Mouse (Mus musculus): ENCODE results near the gene Lypd5. TPM values are rescaled to one million over a fixed set of nuclear protein-coding genes. Genes with fewer than 3 reads are reported as not detected.

Gene Lypd5
- polyA plus RNA-seq (2012; ENCODE audit: insufficient read depth, insufficient read length, missing spikeins): not detected in 2 replicates

DNA sequence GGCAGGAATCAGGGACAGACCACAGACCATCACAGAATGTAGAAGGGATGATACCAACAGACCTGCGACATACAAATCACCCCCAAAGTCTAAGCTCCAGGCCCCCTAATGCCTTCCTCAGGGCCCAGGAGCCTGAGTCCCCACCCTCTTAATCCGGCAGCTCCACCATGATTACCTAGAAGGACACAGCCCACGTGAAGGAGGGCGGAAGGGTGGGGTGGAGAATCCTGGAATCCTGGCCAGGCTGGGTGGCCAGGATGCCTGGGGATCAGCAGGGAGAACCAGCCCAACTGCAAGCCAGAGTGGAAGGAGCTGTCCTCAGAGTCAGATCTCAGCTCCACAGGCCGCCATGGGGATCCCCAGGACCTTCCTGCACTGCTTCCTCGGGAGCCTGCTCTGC lies at the start of gene Lypd5:
Gene Lypd5, plus strand, starts transcription at position 301 of the 400 bp plus-strand sequence.
- no peak within 1 kb of the TSS for H3K27ac ChIP-seq (replicated peaks; ENCODE audit: low read depth, low read length)
- H3K4me1 ChIP-seq (ENCODE audit: control insufficient read depth, insufficient read depth, insufficient read length, low read length): no peaks in the 10 kb centered on the region
- H3K4me3 ChIP-seq (ENCODE audit: insufficient read depth, low read depth, low read length): no peak within 1 kb of the TSS

DNA sequence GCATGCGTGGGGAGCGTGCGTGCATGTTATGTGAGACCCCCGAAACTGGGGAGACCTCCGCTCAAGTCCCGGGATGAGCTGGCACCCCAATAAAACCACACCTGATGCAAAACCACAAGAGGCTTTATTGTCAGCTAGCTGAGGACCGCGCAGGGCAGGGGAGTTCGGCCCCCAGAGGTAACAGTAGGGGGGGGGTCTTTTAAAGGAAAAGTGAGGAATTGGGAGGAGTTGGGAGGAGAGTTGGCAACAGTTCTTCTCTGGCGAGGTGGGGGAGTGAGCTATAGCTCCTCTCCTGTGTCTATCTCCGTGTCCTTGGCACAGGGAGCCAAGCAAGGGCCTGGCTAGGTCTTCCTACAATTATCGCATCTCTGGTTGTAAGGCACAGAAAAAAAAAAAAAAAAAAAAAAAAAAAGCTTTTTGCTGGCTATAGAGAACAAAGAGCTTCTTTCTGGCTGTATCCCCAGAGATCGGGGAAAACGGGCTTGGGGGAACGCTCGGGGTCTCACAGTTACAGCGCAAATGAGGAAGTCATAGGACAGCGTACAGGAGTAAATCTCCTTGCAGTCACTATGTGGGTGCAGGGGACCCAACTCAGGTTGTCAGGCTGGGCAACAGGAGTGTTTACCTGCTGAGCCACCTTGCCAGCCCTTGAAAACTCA lies 49.0 kb upstream of the Lypd5 start:
- Histone ChIP-seq H3K4me3 (ENCODE audit: insufficient read depth, low read depth, low read length) (peak overlapping the region; percentile 45), H3K4me1 (ENCODE audit: control insufficient read depth, insufficient read depth, insufficient read length, low read length) (peaks cover 2% of the 10 kb centered on the region; the same call in 1 of the 2 replicates), H3K27ac (replicated peaks; ENCODE audit: low read depth, low read length) (no peak overlapping the region)

DNA sequence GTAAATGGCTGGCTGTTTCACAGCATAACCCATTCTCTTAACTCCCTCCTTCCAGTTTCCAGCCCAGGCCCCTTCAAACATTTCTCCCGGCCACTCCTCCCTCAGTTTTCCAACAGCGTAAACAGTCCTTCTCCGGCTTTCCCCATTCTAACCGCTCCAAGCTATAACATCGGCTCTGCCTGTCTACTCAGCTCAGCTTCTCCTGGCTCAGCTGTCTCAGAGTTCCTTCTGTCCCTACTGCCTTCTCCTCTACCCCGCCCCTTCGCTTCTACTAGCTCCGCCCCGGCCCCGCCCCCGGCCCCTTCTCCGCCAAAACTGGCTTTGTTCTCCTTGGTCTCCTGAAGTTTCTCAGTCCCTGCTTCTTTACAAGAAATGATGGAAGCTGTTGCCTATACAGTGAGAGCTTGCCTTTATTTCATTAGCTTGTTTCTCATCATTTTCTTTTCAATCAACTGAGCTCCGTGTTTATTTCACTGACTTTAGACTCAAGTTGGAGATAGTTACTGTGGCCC lies 48.2 kb upstream of the Lypd5 start, which contains the start of gene Zfp61:
Gene Zfp61, minus strand, starts transcription at position 462 of the 512 bp plus-strand sequence.
- peaks cover 2% of the 10 kb centered on the region; the same call in 1 of the 2 replicates for H3K4me1 ChIP-seq (ENCODE audit: control insufficient read depth, insufficient read depth, insufficient read length, low read length)
- H3K4me3 ChIP-seq (ENCODE audit: insufficient read depth, low read depth, low read length): peak within 1 kb of the TSS; percentile 45
- H3K27ac ChIP-seq (replicated peaks; ENCODE audit: low read depth, low read length): no peak within 1 kb of the TSS

DNA sequence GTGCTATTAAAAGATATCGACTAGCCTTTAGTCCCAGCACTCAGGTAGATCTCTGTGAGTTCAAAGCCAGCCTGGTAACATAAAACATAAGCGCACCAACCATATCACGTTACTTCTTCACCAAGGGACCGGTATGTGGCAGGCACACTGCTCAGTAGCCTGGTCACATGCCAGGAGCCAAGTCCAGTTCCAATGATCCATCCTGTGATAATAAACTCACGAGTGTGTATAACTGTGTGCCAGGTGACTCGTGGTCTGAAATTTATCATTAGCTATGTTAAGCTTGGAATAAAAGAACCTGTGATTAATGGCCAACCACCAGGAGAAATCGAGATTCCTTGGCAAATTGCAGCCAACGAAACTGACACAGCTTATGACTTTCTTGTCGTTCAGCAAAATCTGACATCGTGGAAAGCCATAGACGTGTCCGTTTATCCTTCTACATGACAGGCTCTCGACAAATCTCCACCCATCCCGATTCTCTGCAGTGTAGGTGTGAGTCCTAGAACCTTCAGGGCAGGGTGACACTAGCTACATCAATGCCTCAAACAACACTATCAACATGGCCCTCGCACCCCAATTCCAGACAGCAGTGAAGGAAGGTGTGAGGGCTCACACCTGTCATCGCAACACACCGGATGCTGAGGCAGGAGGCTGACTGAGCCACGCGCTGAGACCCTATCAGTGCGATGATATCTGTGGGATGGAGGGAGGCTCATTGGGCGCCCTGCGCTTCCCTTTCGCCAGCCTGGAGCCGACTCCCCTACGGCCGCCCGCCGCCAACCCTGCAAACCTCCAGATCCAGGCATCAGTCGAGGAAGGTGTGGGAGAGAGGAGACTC lies 33.0 kb upstream of the Lypd5 start:
- H3K27ac ChIP-seq (replicated peaks; ENCODE audit: low read depth, low read length): no peak overlapping the region
- peak overlapping the region; percentile 75 for H3K4me3 ChIP-seq (ENCODE audit: insufficient read depth, low read depth, low read length)

DNA sequence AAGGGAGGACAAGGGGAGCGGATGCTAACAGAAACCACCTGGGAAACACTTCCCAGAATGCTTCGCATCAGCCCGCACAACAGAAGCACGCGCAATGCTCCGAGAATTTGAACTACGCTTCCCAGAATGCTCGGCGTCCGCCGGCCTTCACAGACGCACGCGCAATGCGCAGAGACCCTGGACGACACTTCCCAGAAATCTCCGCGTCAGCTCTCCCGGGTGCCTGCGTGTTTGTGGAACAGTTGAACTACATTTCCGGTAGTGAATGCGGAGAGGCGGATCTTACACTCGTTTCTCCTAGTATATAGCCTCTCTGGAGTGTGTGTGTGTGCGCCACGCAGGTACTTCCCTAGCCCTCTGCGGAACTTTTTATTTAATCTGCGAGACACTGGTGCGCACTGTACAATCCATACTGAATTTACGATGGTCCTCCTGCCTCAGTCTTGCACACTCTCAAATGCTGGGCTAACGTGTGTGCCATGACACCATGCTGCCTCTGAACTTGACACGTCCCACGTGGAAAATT lies 32.4 kb upstream of the Lypd5 start, which contains the start of gene Zfp94:
Gene Zfp94, minus strand, starts transcription at position 100 of the 526 bp plus-strand sequence.
- Histone ChIP-seq H3K4me3 (ENCODE audit: insufficient read depth, low read depth, low read length) (peak within 1 kb of the TSS; percentile 75), H3K4me1 (ENCODE audit: control insufficient read depth, insufficient read depth, insufficient read length, low read length) (no peaks in the 10 kb centered on the region; the same call in 1 of the 2 replicates), H3K27ac (replicated peaks; ENCODE audit: low read depth, low read length) (peak within 1 kb of the TSS; percentile 83)

More for the DNA sequence above, 33.0 kb upstream of the Lypd5 start:
- no peaks in the 10 kb centered on the region; the same call in 1 of the 2 replicates for H3K4me1 ChIP-seq (ENCODE audit: control insufficient read depth, insufficient read depth, insufficient read length, low read length)

DNA sequence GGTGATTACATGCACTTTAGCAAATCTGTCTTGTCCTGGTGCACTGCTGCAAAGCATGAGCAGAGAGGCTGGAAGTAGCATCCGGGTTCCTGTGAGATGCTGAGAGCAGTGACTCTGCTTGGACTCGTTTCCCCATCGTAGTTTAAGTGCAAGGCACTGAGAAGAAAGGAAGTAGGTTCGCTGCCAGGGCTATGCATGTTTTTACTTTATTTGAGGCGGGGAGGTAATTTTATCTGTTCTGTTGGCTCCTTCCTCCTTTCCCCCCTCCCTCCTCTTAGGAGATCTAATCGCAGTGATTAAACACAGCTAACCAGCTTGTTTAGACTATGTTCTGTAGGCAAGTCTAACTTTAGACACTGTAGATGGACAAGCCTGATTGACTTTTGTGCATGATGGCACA lies 30.1 kb upstream of the Lypd5 start:
- H3K27ac ChIP-seq (replicated peaks; ENCODE audit: low read depth, low read length): no peak overlapping the region
- H3K4me1 ChIP-seq (ENCODE audit: control insufficient read depth, insufficient read depth, insufficient read length, low read length): no peaks in the 10 kb centered on the region; the same call in 1 of the 2 replicates
- H3K4me3 ChIP-seq (ENCODE audit: insufficient read depth, low read depth, low read length): no peak overlapping the region

DNA sequence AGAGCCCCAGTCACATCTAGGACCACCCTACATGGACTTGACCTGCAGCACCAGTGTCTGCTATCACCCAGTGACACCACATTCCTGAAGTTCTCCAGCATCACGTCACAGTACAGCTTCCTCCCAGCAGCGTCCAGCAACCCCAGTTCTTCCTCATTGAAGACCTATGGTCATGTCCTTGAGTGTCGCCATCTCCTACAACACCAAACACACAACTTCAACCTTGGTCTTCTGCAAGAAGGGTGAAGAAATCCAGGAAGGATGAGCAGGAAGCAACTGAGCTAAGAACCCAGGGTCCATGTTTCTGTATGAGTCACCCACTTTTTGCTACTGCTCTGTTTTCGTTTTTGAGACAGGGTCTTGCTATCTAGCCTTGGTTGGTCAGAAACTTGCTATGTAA lies 26.4 kb upstream of the Lypd5 start:
- no peak overlapping the region for H3K4me3 ChIP-seq (ENCODE audit: insufficient read depth, low read depth, low read length)

DNA sequence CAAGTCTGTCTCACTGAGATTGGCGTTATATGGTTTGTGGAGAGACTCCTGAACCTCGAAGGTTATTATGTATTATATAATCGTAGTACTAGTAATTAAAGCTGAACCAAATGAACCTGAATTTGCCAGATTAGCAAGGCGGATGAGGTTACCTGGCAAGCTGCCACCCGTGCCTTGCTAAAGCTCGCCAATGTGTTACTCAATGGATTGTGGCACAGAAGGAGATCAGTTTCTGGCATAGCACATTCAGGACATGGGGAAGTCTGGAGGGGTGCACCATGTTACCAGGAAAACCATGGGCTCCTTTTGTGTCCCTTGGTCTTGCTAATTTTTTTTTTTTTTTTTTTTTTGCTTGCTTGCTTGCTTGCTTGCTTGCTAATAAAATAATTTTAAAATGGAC lies 23.8 kb upstream of the Lypd5 start:
- H3K27ac ChIP-seq (replicated peaks; ENCODE audit: low read depth, low read length): no peak overlapping the region
- no peak overlapping the region for H3K4me3 ChIP-seq (ENCODE audit: insufficient read depth, low read depth, low read length)
- H3K4me1 ChIP-seq (ENCODE audit: control insufficient read depth, insufficient read depth, insufficient read length, low read length): no peaks in the 10 kb centered on the region

More for the DNA sequence above, 26.4 kb upstream of the Lypd5 start:
- no peaks in the 10 kb centered on the region for H3K4me1 ChIP-seq (ENCODE audit: control insufficient read depth, insufficient read depth, insufficient read length, low read length)
- H3K27ac ChIP-seq (replicated peaks; ENCODE audit: low read depth, low read length): no peak overlapping the region

DNA sequence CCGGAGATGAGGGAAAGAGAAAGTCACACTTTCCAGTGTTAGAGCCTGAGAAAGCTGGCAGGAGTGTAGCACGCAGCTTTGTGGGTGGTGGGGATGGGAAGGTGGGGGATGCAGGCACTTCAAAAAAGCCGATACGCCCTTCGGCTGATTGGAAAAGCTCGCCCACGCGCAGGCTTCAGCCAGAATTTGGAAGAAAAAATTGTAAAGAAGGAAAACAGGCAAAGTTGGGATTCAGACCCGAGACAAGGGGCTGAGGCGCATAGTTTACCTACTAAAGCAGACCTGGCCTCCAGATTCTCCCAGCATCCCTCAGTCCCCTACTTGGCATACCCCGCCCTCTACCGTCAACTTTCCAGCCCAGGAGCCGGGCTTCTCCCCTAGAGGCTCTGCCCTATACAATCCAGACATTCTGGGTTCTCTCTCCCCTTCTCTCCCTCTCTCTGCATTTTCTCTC lies 23.3 kb upstream of the Lypd5 start:
- Histone ChIP-seq H3K4me1 (ENCODE audit: control insufficient read depth, insufficient read depth, insufficient read length, low read length) (no peaks in the 10 kb centered on the region), H3K4me3 (ENCODE audit: insufficient read depth, low read depth, low read length) (no peak overlapping the region), H3K27ac (replicated peaks; ENCODE audit: low read depth, low read length) (no peak overlapping the region)

DNA sequence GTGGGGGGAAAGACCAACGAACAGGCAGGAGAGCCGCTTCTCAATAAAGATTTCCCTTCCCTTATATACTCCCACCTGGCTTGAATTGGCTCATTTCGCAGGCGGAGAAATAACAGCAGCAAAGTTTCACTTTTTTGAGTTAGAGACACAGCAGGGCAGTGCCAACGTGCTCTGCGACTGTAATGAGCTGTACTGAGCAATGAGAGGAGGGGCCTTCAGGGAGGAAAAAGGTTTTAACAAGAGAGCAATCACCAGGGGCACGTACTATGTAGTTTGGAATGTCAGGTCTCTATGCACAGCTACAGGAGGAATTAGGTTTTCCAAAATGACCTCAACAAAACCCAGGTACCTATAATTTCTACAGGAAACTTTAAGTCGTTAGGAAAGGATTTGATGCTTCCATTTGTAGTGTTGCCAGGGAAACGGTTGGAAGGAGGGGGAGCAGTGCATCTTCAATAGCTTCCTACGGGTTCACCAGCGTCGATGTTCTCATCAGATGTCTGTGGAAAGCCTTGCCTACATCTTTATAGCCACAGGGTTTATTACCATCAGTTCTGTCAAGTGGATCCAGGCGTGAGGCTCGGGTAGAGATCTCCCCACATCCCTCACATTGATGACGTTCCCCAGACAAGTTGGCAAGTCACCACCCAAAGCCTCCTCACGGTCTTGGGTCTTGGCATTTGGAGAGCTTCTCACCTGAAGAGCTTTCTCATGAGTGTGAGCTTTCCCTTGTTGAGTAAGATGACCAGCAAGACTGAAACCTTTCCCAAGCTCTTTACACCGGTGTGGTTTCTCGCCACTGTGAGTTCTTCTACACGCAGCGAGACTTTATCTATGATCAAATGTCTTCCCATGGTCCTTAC lies 22.5 kb upstream of the Lypd5 start:
- Histone ChIP-seq H3K27ac (replicated peaks; ENCODE audit: low read depth, low read length) (no peak overlapping the region), H3K4me1 (ENCODE audit: control insufficient read depth, insufficient read depth, insufficient read length, low read length) (no peaks in the 10 kb centered on the region), H3K4me3 (ENCODE audit: insufficient read depth, low read depth, low read length) (no peak overlapping the region)

DNA sequence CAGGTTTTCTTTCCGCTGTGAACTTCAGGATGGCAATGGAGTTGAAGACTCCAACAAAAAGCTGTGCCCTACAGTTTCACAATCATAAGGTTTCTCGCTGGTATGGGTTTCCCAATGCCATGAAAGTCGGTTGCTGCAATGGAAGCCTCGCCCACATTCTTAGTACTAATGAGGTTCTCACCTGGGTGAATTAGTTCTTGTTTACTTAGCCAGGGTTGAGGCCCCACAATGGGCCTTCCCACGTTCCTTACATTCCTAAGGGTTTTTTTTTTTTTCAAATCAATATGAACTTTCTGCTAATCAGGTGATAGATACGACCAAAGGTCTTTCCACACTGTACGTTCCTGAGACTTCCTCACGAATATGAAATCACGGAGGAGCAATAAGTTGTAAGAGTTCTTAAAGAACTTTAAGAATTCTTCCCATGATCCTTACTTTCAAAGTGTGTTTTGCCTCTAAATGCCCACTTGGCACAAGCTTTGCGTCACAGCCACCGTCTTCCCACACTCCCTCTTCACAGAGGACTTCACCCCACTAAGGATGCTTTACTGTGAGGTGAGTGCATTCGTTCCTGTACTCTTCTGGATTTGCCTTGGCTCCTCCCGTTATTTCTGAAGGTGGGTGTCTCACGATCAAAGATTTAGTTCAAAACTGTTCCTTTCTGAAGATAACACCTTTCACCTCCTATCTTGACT lies 21.6 kb upstream of the Lypd5 start:
- Histone ChIP-seq H3K4me1 (ENCODE audit: control insufficient read depth, insufficient read depth, insufficient read length, low read length) (no peaks in the 10 kb centered on the region), H3K4me3 (ENCODE audit: insufficient read depth, low read depth, low read length) (no peak overlapping the region), H3K27ac (replicated peaks; ENCODE audit: low read depth, low read length) (no peak overlapping the region)

DNA sequence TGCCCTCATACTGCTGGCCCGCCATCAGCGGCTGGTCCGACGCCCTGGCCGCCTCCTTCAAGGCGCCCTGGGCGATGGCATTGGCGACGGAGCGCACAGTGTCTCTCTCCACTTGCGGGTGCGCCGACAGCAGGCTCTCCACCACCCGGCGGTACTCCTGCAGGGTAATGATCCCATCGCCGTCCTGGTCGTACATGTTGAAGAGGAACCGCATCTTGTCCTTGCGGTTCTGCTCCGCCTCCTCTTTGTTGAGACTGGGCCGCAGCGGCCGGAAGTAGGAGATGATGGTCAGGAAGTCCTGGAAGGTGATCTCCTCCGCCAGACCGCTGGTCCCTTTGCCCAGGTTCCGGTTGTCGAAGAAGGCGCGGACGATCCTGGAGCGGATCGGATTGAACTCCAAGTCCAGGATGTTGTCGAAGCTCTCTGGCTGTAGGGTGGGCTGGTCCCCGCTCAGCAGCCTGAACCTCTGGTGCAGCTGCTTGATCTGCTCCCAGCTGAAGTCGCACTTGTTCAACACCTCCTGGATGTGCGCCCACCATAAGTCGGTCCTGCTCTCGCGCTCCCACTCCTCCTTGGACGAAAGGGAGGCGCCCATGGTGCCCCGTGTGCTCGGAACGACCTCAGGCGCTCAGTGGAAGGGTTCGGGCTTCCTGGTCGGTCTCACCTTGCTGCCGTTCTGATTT lies 15.6 kb upstream of the Lypd5 start, which contains the start of gene Tescl:
Gene Tescl, minus strand, starts transcription at position 633 of the 683 bp plus-strand sequence.
- Histone ChIP-seq H3K4me3 (ENCODE audit: insufficient read depth, low read depth, low read length) (no peak within 1 kb of the TSS), H3K27ac (replicated peaks; ENCODE audit: low read depth, low read length) (no peak within 1 kb of the TSS), H3K4me1 (ENCODE audit: control insufficient read depth, insufficient read depth, insufficient read length, low read length) (no peaks in the 10 kb centered on the region)

DNA sequence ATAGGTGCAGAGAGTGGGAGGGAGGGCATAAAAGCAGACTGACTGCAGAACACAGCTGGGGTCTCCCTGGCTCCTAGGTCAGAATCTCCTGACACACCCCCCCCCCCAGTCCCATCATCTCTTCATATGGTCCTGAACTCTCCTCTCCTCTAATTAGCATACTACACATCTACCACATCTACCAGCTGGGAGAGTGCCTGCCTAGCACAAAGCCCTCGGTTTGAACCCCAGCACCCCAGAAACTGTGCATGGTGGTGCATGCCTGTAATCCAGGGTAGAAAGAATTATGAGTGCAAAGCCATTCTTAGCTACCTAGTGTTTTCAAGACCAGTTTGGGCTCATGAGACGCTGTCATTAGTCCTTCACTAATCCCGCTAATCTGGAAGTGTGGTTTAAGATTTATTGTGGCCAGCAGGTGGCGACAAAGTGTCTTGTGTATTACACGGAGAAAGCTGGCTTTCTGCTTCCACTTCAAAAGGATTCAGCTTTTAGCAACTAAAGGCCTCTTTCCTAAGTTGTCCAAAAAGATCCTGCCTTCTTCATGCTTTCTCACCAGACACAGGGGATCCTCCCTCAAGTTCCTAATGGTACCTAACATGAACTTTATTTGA lies 13.2 kb upstream of the Lypd5 start:
- Histone ChIP-seq H3K27ac (replicated peaks; ENCODE audit: low read depth, low read length) (no peak overlapping the region), H3K4me3 (ENCODE audit: insufficient read depth, low read depth, low read length) (no peak overlapping the region), H3K4me1 (ENCODE audit: control insufficient read depth, insufficient read depth, insufficient read length, low read length) (no peaks in the 10 kb centered on the region)
